Mouse (Mus musculus) spleen, postnatal 36 days (tissue): Measurements from ENCODE around the gene Atg7.

ENCODE experiments used
- DNase-seq, 2 experiments: peaks; one replicate each; pipeline ENCODE4 v3.0.0; 2022; ENCODE audit warnings: low spot score in 2 of 2, mixed read lengths in 1 of 2

The Atg7 gene

GRCm38 (mm10) chr6:114818471-114818870 is 175.6 kb downstream of the Atg7 start:
- DNase-seq = no peak

- no peak for DNase-seq
Measured at GRCm38 (mm10) chr6:114819971-114820481, 177.1 kb downstream of the Atg7 start.

GRCm38 (mm10) chr6:114821646-114822045 is 178.7 kb downstream of the Atg7 start:
- no peak for DNase-seq

GRCm38 (mm10) chr6:114826889-114827288 is 184.0 kb downstream of the Atg7 start:
- DNase-seq = no peak

GRCm38 (mm10) chr6:114829660-114830438 is 187.0 kb downstream of the Atg7 start:
- DNase-seq = no peak

- DNase-seq = peak in 1 of 2 experiments; percentile 13
Measured at GRCm38 (mm10) chr6:114831807-114832206, 188.9 kb downstream of the Atg7 start.

- no peak for DNase-seq
Measured at GRCm38 (mm10) chr6:114833058-114833685, 190.3 kb downstream of the Atg7 start.

- no peak for DNase-seq
Measured at GRCm38 (mm10) chr6:114833791-114834346, 191.0 kb downstream of the Atg7 start.

GRCm38 (mm10) chr6:114835344-114835743 is 192.4 kb downstream of the Atg7 start:
- no peak for DNase-seq

GRCm38 (mm10) chr6:114835752-114836151 is 192.9 kb downstream of the Atg7 start:
- no peak for DNase-seq

- DNase-seq = no peak
Measured at GRCm38 (mm10) chr6:114836433-114836832, 193.5 kb downstream of the Atg7 start.

GRCm38 (mm10) chr6:114838872-114839271 is 196.0 kb downstream of the Atg7 start:
- DNase-seq = no peak

- no peak for DNase-seq
Measured at GRCm38 (mm10) chr6:114840012-114840411, 197.1 kb downstream of the Atg7 start.

- no peak for DNase-seq
Measured at GRCm38 (mm10) chr6:114842131-114842530, 199.2 kb downstream of the Atg7 start.

GRCm38 (mm10) chr6:114842863-114843262 is 200.0 kb downstream of the Atg7 start:
- no peak for DNase-seq

GRCm38 (mm10) chr6:114846153-114846772 is 203.4 kb downstream of the Atg7 start:
- DNase-seq = no peak

GRCm38 (mm10) chr6:114847582-114848174 is 204.8 kb downstream of the Atg7 start:
- no peak for DNase-seq

GRCm38 (mm10) chr6:114848761-114849160 is 205.9 kb downstream of the Atg7 start:
- DNase-seq = no peak

GRCm38 (mm10) chr6:114849787-114850186 is 206.9 kb downstream of the Atg7 start:
- DNase-seq = no peak

- no peak for DNase-seq
Measured at GRCm38 (mm10) chr6:114851688-114852087, 208.8 kb downstream of the Atg7 start.

GRCm38 (mm10) chr6:114852739-114853138 is 209.8 kb downstream of the Atg7 start:
- DNase-seq = no peak

GRCm38 (mm10) chr6:114854368-114854767 is 211.5 kb downstream of the Atg7 start:
- no peak for DNase-seq
